Mouse (Mus musculus) embryonic facial prominence, embryonic 13.5 days (tissue): ENCODE results near the gene Fgfr1op2. TPM values are rescaled to one million over a fixed set of nuclear protein-coding genes. Genes with fewer than 3 reads are reported as not detected.

Experiments
- ATAC-seq: fragments of 200-750 bp; cut with Nextera tagmentation; 2 replicates; pipeline ENCODE4 v1.8.0; 2017; ENCODE audit warnings: low read depth; ENCODE audit not compliant: insufficient number of reproducible peaks, insufficient read depth, low FRiP score, low TSS enrichment
- H3K27ac ChIP-seq: fragments of 300-500 bp; sonication (generic); 2 replicates; pipeline ENCODE4 v1.5.1; 2015; ENCODE audit warnings: moderate library complexity, mild to moderate bottlenecking, inconsistent platforms
- H3K27me3 ChIP-seq: fragments of 300-500 bp; sonication (generic); 2 replicates; pipeline ENCODE4 v1.6.1; 2015; ENCODE audit warnings: mild to moderate bottlenecking, inconsistent platforms
- H3K36me3 ChIP-seq: fragments of 300-500 bp; sonication (generic); 2 replicates; pipeline ENCODE4 v1.6.1; 2015; ENCODE audit warnings: mild to moderate bottlenecking, inconsistent platforms
- H3K4me1 ChIP-seq: fragments of 300-500 bp; sonication (generic); 2 replicates; pipeline ENCODE4 v1.6.1; 2015; ENCODE audit warnings: inconsistent platforms
- H3K4me2 ChIP-seq: fragments of 300-500 bp; sonication (generic); 2 replicates; pipeline ENCODE4 v1.6.1; 2015; ENCODE audit warnings: moderate library complexity, mild to moderate bottlenecking, inconsistent platforms
- H3K4me3 ChIP-seq: fragments of 300-500 bp; sonication (generic); 2 replicates; pipeline ENCODE4 v1.5.1; 2015; ENCODE audit warnings: mild to moderate bottlenecking, inconsistent platforms
- H3K9ac ChIP-seq: fragments of 300-500 bp; sonication (generic); 2 replicates; pipeline ENCODE4 v1.6.1; 2015; ENCODE audit warnings: mild to moderate bottlenecking, inconsistent platforms
- H3K9me3 ChIP-seq: fragments of 300-500 bp; sonication (generic); 2 replicates; pipeline ENCODE4 v1.6.1; 2016; ENCODE audit warnings: inconsistent platforms
- WGBS: fragments of 180-500 bp; shearing (Covaris S2); methylation state at CpG from one replicate; pipeline ENCODE4 v1.1.7; 2015; ENCODE audit warnings: mixed read lengths; 5-methylcytosine and 5-hydroxymethylcytosine counted together
- polyA plus RNA-seq: library from polyadenylated mRNA; unstranded; fragments of >200 nt; fragmentation: Nextera tagmentation; extraction: Ambion mirVana; gene quantifications from 2 replicates; pipeline ENCODE4 v1.2.1, GENCODE M21; 2015

The Fgfr1op2 gene
- polyA plus RNA-seq, 1 experiment from 2014 or later = 94.1 TPM

DNA sequence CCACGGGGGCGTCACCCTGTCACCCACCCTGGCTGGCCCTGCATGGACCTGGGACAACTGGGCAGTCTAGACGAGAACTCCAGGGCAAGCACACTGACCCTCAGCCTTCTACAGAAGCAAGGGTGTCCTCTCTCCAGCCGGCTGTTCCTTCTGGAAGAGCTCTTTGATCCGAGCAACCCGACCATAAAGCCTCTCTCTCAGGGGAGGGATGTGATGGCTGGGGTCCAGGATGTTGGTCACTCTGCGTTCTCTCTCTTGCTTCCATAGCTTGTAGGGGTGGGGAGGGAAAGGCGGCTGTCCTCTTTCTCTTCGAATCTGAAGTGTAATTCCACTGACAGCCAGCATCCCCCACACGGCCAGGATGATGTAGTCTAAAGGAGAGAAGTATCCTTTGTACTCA is 26.6 kb downstream of the Fgfr1op2 start:
- ATAC-seq = no peak
- 85% methylated on average over 10 of the region's 10 CpGs for WGBS
- no peaks in the 10 kb centered on the region for H3K4me1 ChIP-seq
- no peak overlapping the region for H3K4me3 ChIP-seq
- no peaks in the 10 kb centered on the region for H3K27me3 ChIP-seq
- no peak overlapping the region for H3K9ac ChIP-seq
- no peaks in the 10 kb centered on the region for H3K9me3 ChIP-seq
- no peak overlapping the region for H3K27ac ChIP-seq
- peaks cover 89% of the 10 kb centered on the region for H3K36me3 ChIP-seq
- no peak overlapping the region for H3K4me2 ChIP-seq

DNA sequence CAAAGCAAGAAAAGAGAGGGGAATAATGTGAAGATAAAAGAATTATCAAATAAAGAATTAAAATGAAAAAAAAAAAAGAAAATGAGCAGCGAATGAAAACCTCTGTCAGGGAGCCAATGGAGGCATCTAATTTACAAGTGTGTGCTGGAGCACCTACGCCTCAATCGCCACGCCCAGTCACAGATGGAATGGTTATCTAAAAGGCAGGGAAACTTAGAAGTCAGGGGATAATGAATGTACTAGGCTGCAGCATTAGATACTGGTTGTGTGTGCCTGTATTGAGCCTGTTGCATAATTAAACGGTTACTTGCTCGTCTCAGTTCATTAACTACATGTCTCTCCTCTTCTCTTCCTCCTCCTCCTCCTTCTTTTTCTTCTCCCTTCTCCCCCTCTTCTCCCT is 34.4 kb downstream of the Fgfr1op2 start:
- WGBS = 89% methylated on average over 6 of the region's 6 CpGs

DNA sequence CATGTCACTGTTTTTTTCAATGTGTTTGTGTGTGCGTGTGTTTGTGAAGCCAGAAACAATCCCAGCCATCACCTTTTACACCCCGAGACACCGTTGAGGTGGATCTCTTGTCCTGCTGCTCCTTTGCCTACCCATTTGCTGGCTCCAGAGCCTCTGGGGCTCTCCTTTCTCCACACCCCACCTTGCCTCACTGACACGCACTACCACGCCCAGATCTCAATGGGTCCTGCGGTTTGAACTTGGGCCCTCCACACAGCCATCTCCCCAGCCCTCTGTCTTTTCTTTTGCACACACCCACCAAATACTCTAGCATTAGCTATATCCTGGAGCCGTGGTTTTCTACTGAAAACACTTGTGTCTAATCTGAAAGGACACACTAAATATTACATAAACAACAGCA is 34.9 kb downstream of the Fgfr1op2 start:
- no peak overlapping the region for H3K27ac ChIP-seq
- H3K36me3 ChIP-seq = peaks cover 83% of the 10 kb centered on the region
- no peaks in the 10 kb centered on the region for H3K27me3 ChIP-seq
- H3K9ac ChIP-seq = no peak overlapping the region
- no peak for ATAC-seq
- H3K4me2 ChIP-seq = no peak overlapping the region
- H3K4me1 ChIP-seq = no peaks in the 10 kb centered on the region
- WGBS = 90% methylated on average over 7 of the region's 7 CpGs
- no peak overlapping the region for H3K4me3 ChIP-seq
- H3K9me3 ChIP-seq = no peaks in the 10 kb centered on the region

More for the DNA sequence above, 34.4 kb downstream of the Fgfr1op2 start:
- Histone ChIP-seq H3K36me3 (peaks cover 83% of the 10 kb centered on the region), H3K9me3 (no peaks in the 10 kb centered on the region), H3K4me2 (no peak overlapping the region), H3K9ac (no peak overlapping the region), H3K4me1 (no peaks in the 10 kb centered on the region), H3K4me3 (no peak overlapping the region), H3K27me3 (no peaks in the 10 kb centered on the region), H3K27ac (no peak overlapping the region)
- no peak for ATAC-seq

DNA sequence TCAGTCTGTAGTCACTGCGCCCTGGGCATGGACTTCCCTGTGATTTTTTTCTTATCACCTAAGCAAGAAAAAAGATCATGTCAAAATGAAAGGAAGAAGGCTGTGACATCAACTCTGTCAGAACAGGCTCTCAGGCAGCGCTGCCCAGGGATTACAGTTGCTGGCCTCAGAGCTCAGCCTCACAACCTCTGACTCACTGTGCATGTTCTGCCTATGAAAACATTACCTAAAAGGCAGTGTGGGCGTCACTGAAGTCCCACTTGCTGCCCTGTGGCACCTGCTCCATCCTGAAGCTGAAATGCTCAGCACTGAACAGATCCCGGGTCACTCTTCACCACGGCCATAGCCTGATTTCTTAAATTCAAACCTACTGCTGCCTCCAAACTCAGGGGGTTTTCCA is 35.7 kb downstream of the Fgfr1op2 start:
- WGBS = 89% methylated on average over 5 of the region's 5 CpGs
- Histone ChIP-seq H3K4me2 (no peak overlapping the region), H3K36me3 (peaks cover 83% of the 10 kb centered on the region)

DNA sequence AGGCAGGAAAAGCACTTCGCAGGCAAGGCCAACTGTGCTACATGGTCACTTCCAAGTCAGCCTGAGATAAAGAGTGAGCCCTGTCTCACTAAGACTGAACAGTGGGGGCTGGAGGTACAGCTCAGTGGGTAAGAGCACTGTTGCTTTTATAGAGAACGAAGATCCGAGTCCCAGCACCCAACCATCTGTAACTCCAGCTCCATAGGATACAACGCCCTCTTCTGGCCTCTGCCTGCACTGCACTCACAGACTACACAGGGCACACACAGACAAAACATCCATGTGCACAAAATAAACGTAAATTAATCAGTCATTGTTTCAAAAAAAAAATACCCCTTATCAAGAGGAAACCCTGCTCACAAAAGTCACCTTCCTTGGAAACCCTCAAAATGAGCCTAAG is 36.9 kb downstream of the Fgfr1op2 start:
- Histone ChIP-seq H3K27ac (no peak overlapping the region), H3K36me3 (peaks cover 83% of the 10 kb centered on the region), H3K9ac (no peak overlapping the region), H3K9me3 (no peaks in the 10 kb centered on the region), H3K4me3 (no peak overlapping the region), H3K27me3 (no peaks in the 10 kb centered on the region), H3K4me2 (no peak overlapping the region), H3K4me1 (no peaks in the 10 kb centered on the region)
- no peak for ATAC-seq
- 84% methylated on average over 5 of the region's 5 CpGs for WGBS

More for the DNA sequence above, 35.7 kb downstream of the Fgfr1op2 start:
- no peaks in the 10 kb centered on the region for H3K9me3 ChIP-seq
- no peak for ATAC-seq
- H3K4me3 ChIP-seq = no peak overlapping the region
- H3K9ac ChIP-seq = no peak overlapping the region
- no peaks in the 10 kb centered on the region for H3K4me1 ChIP-seq
- no peak overlapping the region for H3K27ac ChIP-seq
- H3K27me3 ChIP-seq = no peaks in the 10 kb centered on the region

DNA sequence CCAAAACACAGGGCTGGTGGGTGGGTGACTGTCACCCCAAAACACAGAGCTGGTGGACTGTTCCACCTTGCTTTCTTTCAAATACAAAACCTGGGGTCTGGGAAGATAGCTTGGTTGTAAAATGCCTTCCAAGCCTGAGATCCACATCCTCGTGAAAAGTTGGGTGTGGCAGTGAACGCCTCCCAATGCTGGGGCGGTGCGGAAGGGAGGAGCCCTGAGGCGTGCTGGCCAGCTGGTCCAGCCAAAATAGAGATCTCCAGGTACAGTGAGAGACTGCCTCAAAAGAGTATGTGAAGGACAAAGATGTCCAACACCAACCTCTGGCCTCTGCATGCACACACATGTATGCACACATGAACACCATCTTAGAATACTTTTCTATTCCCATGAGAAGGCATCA is 37.5 kb downstream of the Fgfr1op2 start:
- peaks cover 81% of the 10 kb centered on the region for H3K36me3 ChIP-seq
- ATAC-seq = no peak
- no peak overlapping the region for H3K27ac ChIP-seq

DNA sequence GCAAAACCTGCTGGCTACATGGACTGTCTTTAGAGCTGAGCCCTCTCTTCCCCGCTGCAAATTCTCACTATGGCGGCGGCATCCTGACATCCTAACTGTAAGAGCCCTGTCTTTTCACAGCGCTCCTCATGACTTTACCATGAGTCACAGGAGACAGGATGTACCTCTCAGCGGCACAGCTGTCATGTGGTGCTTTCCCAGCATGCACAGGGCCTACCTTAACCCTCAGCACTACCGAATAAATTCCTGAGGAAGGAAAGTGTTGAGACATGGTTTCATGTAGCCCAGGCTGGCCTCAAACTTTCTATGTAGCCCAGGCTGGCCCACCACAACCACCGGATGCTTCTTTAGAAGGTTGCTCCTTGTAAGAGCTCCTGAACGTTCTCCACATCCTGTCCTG is 38.9 kb downstream of the Fgfr1op2 start:
- ATAC-seq = no peak
- Histone ChIP-seq H3K36me3 (peaks cover 81% of the 10 kb centered on the region), H3K4me3 (no peak overlapping the region), H3K4me2 (no peak overlapping the region), H3K27me3 (no peaks in the 10 kb centered on the region), H3K9me3 (no peaks in the 10 kb centered on the region), H3K27ac (no peak overlapping the region), H3K9ac (no peak overlapping the region), H3K4me1 (no peaks in the 10 kb centered on the region)
- WGBS = 95% methylated on average over 8 of the region's 8 CpGs

More for the DNA sequence above, 37.5 kb downstream of the Fgfr1op2 start:
- H3K9ac ChIP-seq = no peak overlapping the region
- no peaks in the 10 kb centered on the region for H3K4me1 ChIP-seq
- no peaks in the 10 kb centered on the region for H3K27me3 ChIP-seq
- no peak overlapping the region for H3K4me3 ChIP-seq
- no peaks in the 10 kb centered on the region for H3K9me3 ChIP-seq
- 92% methylated on average over 5 of the region's 5 CpGs for WGBS
- no peak overlapping the region for H3K4me2 ChIP-seq

DNA sequence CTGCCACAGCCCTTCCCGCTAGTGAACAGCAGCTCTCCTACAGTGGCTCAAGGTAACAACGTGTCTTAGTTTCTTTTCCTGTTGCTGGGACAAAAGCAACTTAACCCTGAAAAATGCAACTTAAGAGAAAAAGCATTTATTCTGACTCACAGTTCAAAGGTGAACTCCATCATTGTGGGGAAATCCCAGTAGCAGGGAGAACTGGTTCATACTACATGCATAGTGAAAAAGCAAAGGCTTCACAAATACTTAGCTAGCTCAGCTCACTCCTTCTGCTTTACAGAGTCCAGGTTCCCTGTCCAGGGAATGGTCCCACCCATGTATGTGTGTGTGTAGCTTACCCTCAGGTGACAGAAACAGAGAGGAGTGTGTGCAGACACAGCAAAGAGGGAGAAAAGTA is 39.7 kb downstream of the Fgfr1op2 start:
- H3K4me3 ChIP-seq = no peak overlapping the region
- no peak overlapping the region for H3K4me2 ChIP-seq
- H3K9ac ChIP-seq = no peak overlapping the region
- no peaks in the 10 kb centered on the region for H3K27me3 ChIP-seq
- peaks cover 85% of the 10 kb centered on the region for H3K36me3 ChIP-seq
- H3K9me3 ChIP-seq = no peaks in the 10 kb centered on the region
- ATAC-seq = no peak
- 87% methylated on average over 2 of the region's 2 CpGs for WGBS
- H3K4me1 ChIP-seq = no peaks in the 10 kb centered on the region
- no peak overlapping the region for H3K27ac ChIP-seq

DNA sequence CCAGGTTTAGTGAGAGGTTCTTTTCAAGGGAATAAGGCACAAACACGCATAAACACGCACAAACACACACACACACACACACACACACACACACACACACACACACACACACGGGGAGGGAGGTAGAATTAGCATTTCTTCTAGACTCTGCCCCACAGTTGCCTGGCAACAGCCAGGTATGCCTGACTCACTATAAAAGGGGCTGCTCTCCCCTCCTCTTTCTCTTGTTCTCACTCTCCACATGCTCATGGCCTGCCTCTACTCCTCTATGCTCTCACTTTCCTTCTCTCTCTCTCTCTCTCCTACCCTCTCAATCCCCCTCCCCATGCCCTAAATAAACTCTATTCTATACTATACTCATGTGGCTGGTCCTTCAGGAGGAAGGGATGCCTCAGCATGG is 51.1 kb downstream of the Fgfr1op2 start:
- H3K4me3 ChIP-seq = no peak overlapping the region
- ATAC-seq = no peak
- H3K27me3 ChIP-seq = no peaks in the 10 kb centered on the region
- no peak overlapping the region for H3K27ac ChIP-seq
- H3K9ac ChIP-seq = no peak overlapping the region
- no peaks in the 10 kb centered on the region for H3K9me3 ChIP-seq
- peaks cover 14% of the 10 kb centered on the region for H3K36me3 ChIP-seq
- no peak overlapping the region for H3K4me2 ChIP-seq
- H3K4me1 ChIP-seq = peaks cover 12% of the 10 kb centered on the region
- WGBS = 85% methylated on average over 3 of the region's 3 CpGs

DNA sequence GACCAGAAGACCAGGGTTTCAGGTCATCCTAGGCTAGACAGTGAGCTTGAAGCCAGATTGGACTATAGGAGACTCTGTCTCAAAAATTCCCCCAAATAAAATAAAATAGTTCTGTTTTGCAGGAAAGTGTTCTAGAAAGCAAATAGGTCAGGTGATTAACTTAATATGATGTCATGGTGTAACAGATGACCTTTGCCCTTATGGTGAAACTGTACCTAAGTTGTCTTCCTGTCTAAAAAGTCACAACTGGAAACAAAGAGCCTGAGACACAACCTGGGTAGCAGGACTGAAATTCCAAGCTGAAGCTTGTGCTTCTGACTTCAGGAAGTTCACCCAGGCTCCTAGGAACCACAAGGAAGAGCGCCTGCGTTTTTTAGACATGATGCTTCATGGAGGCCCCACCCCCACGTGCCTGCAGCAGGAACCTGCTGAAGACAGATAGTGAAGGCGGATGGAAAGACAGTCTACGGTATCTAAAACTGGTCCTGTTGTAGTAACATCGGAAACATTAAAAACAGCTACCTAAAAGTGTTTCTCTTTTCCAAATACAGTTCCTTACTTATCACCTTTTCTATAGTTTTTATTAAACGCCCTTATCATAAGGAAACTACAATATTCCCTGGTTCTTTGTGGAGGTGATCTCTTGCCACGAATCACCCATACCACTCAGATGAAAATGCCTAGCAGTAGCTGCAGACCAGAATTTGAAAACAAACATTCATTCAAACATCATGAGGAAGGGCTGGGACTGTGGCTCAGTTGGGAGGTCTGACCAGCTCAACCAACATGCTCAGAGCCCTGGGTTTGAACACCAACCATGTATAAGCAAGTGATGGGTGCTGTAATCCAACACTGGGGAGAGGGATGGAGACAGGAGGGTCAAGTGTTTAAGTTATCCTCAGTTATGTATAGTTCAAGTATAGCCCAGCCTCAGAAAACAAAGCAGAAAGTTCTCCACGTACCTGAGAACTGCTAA is 53.1 kb downstream of the Fgfr1op2 start:
- WGBS = 81% methylated on average over 9 of the region's 9 CpGs
- ATAC-seq = no peak
- H3K27ac ChIP-seq = no peak overlapping the region
- H3K36me3 ChIP-seq = peaks cover 3% of the 10 kb centered on the region; the same call in 1 of the 2 replicates
- peaks cover 14% of the 10 kb centered on the region for H3K4me1 ChIP-seq
- H3K27me3 ChIP-seq = no peaks in the 10 kb centered on the region
- no peak overlapping the region for H3K4me3 ChIP-seq
- no peak overlapping the region for H3K4me2 ChIP-seq
- H3K9me3 ChIP-seq = no peaks in the 10 kb centered on the region
- H3K9ac ChIP-seq = no peak overlapping the region

DNA sequence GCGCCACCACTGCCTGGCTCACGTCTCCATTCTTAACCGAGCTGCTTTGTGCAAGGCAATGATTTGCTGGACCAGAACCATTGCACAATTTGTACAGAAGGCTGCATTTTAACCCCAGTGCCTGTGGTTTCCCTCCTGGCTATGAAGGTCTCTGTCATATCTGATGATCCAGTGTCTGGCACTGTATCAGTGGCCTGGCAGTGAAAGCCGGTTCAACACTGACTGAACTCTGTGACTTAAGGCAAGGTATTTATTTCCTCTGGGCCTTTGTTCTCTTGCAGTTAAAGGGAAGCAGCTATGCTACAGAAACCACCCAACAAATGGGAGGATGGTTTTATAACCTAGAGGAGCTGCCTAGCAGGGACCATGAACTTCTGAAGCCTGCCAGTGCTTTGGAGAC is 54.0 kb downstream of the Fgfr1op2 start:
- no peaks in the 10 kb centered on the region for H3K36me3 ChIP-seq
- H3K9me3 ChIP-seq = no peaks in the 10 kb centered on the region
- ATAC-seq = no peak
- no peak overlapping the region for H3K4me3 ChIP-seq
- no peak overlapping the region for H3K27ac ChIP-seq
- H3K27me3 ChIP-seq = no peaks in the 10 kb centered on the region
- 84% methylated on average over 4 of the region's 4 CpGs for WGBS
- H3K4me2 ChIP-seq = no peak overlapping the region
- H3K9ac ChIP-seq = no peak overlapping the region
- H3K4me1 ChIP-seq = peaks cover 14% of the 10 kb centered on the region

DNA sequence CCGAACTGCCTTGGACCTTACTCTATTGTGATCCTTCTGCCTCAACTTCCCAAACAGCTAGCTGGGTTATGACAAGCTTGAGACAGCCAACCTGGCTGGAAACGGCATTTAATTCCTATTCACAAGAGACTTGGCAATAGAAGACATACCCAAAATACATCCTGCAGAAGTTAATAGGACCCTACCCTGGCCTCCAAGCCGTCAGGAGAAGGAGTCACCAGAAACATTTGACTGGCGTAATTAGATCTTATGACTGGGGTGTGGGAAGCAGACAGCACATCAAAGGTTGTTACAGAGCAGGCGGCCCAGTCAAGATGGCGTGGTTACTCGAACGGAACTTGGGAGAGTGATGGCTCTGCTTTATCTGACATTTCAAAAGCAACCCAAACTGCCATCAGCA is 54.8 kb downstream of the Fgfr1op2 start:
- Histone ChIP-seq H3K4me2 (no peak overlapping the region), H3K9me3 (no peaks in the 10 kb centered on the region), H3K4me1 (peaks cover 14% of the 10 kb centered on the region), H3K9ac (no peak overlapping the region), H3K4me3 (no peak overlapping the region), H3K27ac (no peak overlapping the region), H3K27me3 (no peaks in the 10 kb centered on the region), H3K36me3 (no peaks in the 10 kb centered on the region)
- no peak for ATAC-seq
- 72% methylated on average over 8 of the region's 8 CpGs for WGBS
